Comparison of ENCODE assay signal across 8 mouse cellular contexts in genomic region chr11:75677881-75678746, GRCm38 (mm10). TPM values are rescaled to one million over a fixed set of nuclear protein-coding genes. Genes with fewer than 3 reads are reported as not detected.
DNase-seq lines count a peak whose midpoint lies in the region; ATAC-seq and TF ChIP-seq lines count a peak whose summit lies in the region.

No protein-coding gene starts in this region.

- no peak overlapping the region for H3K9ac ChIP-seq in limb, embryonic 11.5 days (ENCODE audit: low read length)
- no peak overlapping the region for H3K9ac ChIP-seq in stomach, embryonic 14.5 days (replicated peaks; ENCODE audit: low read depth, low read length)

- no peak for TF ChIP-seq POLR2A in testis, adult 2 months (IDR thresholded peaks at IDR 0.05; ENCODE audit: control insufficient read depth, low read depth, low read length)

- H3K4me1 ChIP-seq in testis, adult 2 months (ENCODE audit: control insufficient read depth, insufficient read depth, low read length), result peaks cover 9% of the 10 kb centered on the region
- H3K4me1 ChIP-seq in limb, embryonic 11.5 days (ENCODE audit: control insufficient read depth, insufficient read depth, low read length), result peaks cover 6% of the 10 kb centered on the region
- H3K4me1 ChIP-seq in stomach, embryonic 14.5 days (ENCODE audit: control insufficient read depth, insufficient read depth, low read length), result peaks cover 7% of the 10 kb centered on the region

- H3K36me3 ChIP-seq in testis, adult 2 months (ENCODE audit: control insufficient read depth, insufficient read depth, low read length), result 0 out of 2 replicates have a peak, but pooled peaks cover 1% of the 10 kb centered on the region
- H3K36me3 ChIP-seq in limb, embryonic 11.5 days (ENCODE audit: control insufficient read depth, insufficient read depth, low read length), result no peaks in the 10 kb centered on the region
- peaks cover 6% of the 10 kb centered on the region; the same call in 1 of the 2 replicates for H3K36me3 ChIP-seq in stomach, embryonic 14.5 days (ENCODE audit: control insufficient read depth, insufficient read depth, low read length)

- no peaks in the 10 kb centered on the region for H3K27me3 ChIP-seq in testis, adult 2 months (ENCODE audit: control insufficient read depth, insufficient read depth, low read length)
- H3K27me3 ChIP-seq in limb, embryonic 11.5 days (ENCODE audit: control insufficient read depth, insufficient read depth, low read length), result no peaks in the 10 kb centered on the region
- no peaks in the 10 kb centered on the region for H3K27me3 ChIP-seq in stomach, embryonic 14.5 days (ENCODE audit: control insufficient read depth, insufficient read depth, low read length)

- ATAC-seq in limb, embryonic 11.5 days (ENCODE audit: insufficient number of reproducible peaks, low FRiP score, low TSS enrichment, low read depth), result no peak
- ATAC-seq in stomach, embryonic 14.5 days (ENCODE audit: insufficient number of reproducible peaks, insufficient read depth, low FRiP score, low read depth), result no peak

- 84% methylated on average over 3 of the region's 3 CpGs for WGBS in limb, embryonic 11.5 days
- 88% methylated on average over 3 of the region's 3 CpGs for WGBS in stomach, embryonic 14.5 days

- peak overlapping the region; percentile 44 for H3K4me2 ChIP-seq in limb, embryonic 11.5 days (ENCODE audit: low read depth, severe bottlenecking)
- H3K4me2 ChIP-seq in stomach, embryonic 14.5 days (replicated peaks; ENCODE audit: low read depth, low read length), result peak overlapping the region; percentile 57

- H3K27ac ChIP-seq in testis, adult 2 months (ENCODE audit: control insufficient read depth, insufficient read depth, low read depth, low read length), result peak overlapping the region; percentile 70
- no peak overlapping the region for H3K27ac ChIP-seq in limb, embryonic 11.5 days (replicated peaks; ENCODE audit: low read depth, low read length)
- no peak overlapping the region; the same call in 1 of the 2 replicates for H3K27ac ChIP-seq in stomach, embryonic 14.5 days (ENCODE audit: low read length)

- H3K4me3 ChIP-seq in testis, adult 2 months (ENCODE audit: control insufficient read depth, low read depth, low read length), result peak overlapping the region; percentile 86
- peak overlapping the region; percentile 99; the same call in 1 of the 2 replicates for H3K4me3 ChIP-seq in limb, embryonic 11.5 days (ENCODE audit: low read depth, low read length)
- peak overlapping the region; percentile 94 for H3K4me3 ChIP-seq in stomach, embryonic 14.5 days (ENCODE audit: low read depth, low read length)

- TF ChIP-seq CTCF in testis, adult 2 months (IDR thresholded peaks at IDR 0.05; ENCODE audit: control insufficient read depth, insufficient read depth, insufficient replicate concordance, low read depth, low read length), result no peak

- H3K9me3 ChIP-seq in limb, embryonic 11.5 days (ENCODE audit: control insufficient read depth, low read length), result no peaks in the 10 kb centered on the region
- H3K9me3 ChIP-seq in stomach, embryonic 14.5 days (ENCODE audit: control insufficient read depth, low read depth, low read length), result no peaks in the 10 kb centered on the region

- DNase-seq in adrenal gland, adult 2 months, result peak; percentile 61
- DNase-seq in adrenal gland, postnatal 10 days, result no peak
- no peak for DNase-seq in testis, postnatal 14 days (ENCODE audit: low spot score)
- no peak for DNase-seq in limb, embryonic 11.5 days (ENCODE audit: low spot score)
- DNase-seq in spleen, adult 18-20 months, result no peak
- DNase-seq in urinary bladder, postnatal 36 days (ENCODE audit: low spot score in 2 of 2), result no peak

RNA-seq across cellular contexts. Expression of gene Crk, which starts 0.9 kb away (rescaled TPM):
- total RNA-seq in adrenal gland, adult 2 months (2021), result 100 to 1,000 TPM; 105 to 110 TPM
- 201 and 233 TPM in 2 replicates for polyA plus RNA-seq in adrenal gland, adult 2 months (2012; rRNA removed)
- total RNA-seq in adrenal gland, postnatal 10 days (2021), result 10 to 100 TPM; 93.2 to 96.5 TPM
- 27.0 and 35.8 TPM in 2 replicates for polyA plus RNA-seq in testis, adult 2 months (2012; rRNA removed)
- polyA plus RNA-seq in limb, embryonic 11.5 days (2014; fragmentation: Nextera tagmentation; extraction: Ambion mirVana), result 107 and 110 TPM in 2 replicates
- polyA plus RNA-seq in stomach, embryonic 14.5 days (2014; fragmentation: Nextera tagmentation; extraction: Ambion mirVana), result 101 and 104 TPM in 2 replicates

RNA-seq across cellular contexts. Expression of gene Myo1c, which starts 27.8 kb away (rescaled TPM):
- 100 to 1,000 TPM; 136 to 174 TPM for total RNA-seq in adrenal gland, adult 2 months (2021)
- polyA plus RNA-seq in adrenal gland, adult 2 months (2012; rRNA removed), result 74.7 and 101 TPM in 2 replicates
- 100 to 1,000 TPM; 128 to 132 TPM for total RNA-seq in adrenal gland, postnatal 10 days (2021)
- polyA plus RNA-seq in testis, adult 2 months (2012; rRNA removed), result 41.3 and 48.7 TPM in 2 replicates
- polyA plus RNA-seq in limb, embryonic 11.5 days (2014; fragmentation: Nextera tagmentation; extraction: Ambion mirVana), result 12.8 and 15.8 TPM in 2 replicates
- polyA plus RNA-seq in stomach, embryonic 14.5 days (2014; fragmentation: Nextera tagmentation; extraction: Ambion mirVana), result 31.2 and 34.3 TPM in 2 replicates

RNA-seq across cellular contexts. Expression of gene Inpp5k, which starts 47.3 kb away (rescaled TPM):
- total RNA-seq in adrenal gland, adult 2 months (2021), result 10 to 100 TPM; 32.9 to 42.3 TPM
- 38.0 and 50.0 TPM in 2 replicates for polyA plus RNA-seq in adrenal gland, adult 2 months (2012; rRNA removed)
- 10 to 100 TPM; 30.7 to 43.0 TPM for total RNA-seq in adrenal gland, postnatal 10 days (2021)
- 121 and 128 TPM in 2 replicates for polyA plus RNA-seq in testis, adult 2 months (2012; rRNA removed)
- 14.9 and 18.5 TPM in 2 replicates for polyA plus RNA-seq in limb, embryonic 11.5 days (2014; fragmentation: Nextera tagmentation; extraction: Ambion mirVana)
- 25.9 and 27.7 TPM in 2 replicates for polyA plus RNA-seq in stomach, embryonic 14.5 days (2014; fragmentation: Nextera tagmentation; extraction: Ambion mirVana)

RNA-seq across cellular contexts. Expression of gene Ywhae, which starts 54.6 kb away (rescaled TPM):
- 100 to 1,000 TPM; 656 to 668 TPM for total RNA-seq in adrenal gland, adult 2 months (2021)
- 41.3 and 57.3 TPM in 2 replicates for polyA plus RNA-seq in adrenal gland, adult 2 months (2012; rRNA removed)
- total RNA-seq in adrenal gland, postnatal 10 days (2021), result 100 to 1,000 TPM; 591 to 594 TPM
- polyA plus RNA-seq in testis, adult 2 months (2012; rRNA removed), result 172 and 188 TPM in 2 replicates
- polyA plus RNA-seq in limb, embryonic 11.5 days (2014; fragmentation: Nextera tagmentation; extraction: Ambion mirVana), result 1,333 and 1,356 TPM in 2 replicates
- polyA plus RNA-seq in stomach, embryonic 14.5 days (2014; fragmentation: Nextera tagmentation; extraction: Ambion mirVana), result 887 and 916 TPM in 2 replicates
